Mouse (Mus musculus): ENCODE data around the gene Eci2.
A peak's percentile ranks its signal among the peaks of the same experiment; 100 is the strongest.
"Not testable (repeated sequence)": the region's sequence is repeated elsewhere in the genome, so short reads cannot be mapped to it uniquely, and the experiment has no call there.

Gene Eci2

GRCm38 (mm10) chr13:34993085-34993484 lies 33.8 kb downstream of the Eci2 start:
- no peak for DNase-seq (ENCODE audit: low read depth, low spot score)

GRCm38 (mm10) chr13:34991581-34992273 lies 35.2 kb downstream of the Eci2 start:
- no peak for DNase-seq (ENCODE audit: low read depth, low spot score)

GRCm38 (mm10) chr13:34983479-34983878 lies 43.4 kb downstream of the Eci2 start:
- not testable (repeated sequence) for DNase-seq (ENCODE audit: low read depth, low spot score)

- DNase-seq (ENCODE audit: low read depth, low spot score): not testable (repeated sequence)
These were observed 48.3 kb downstream of the Eci2 start for GRCm38 (mm10) chr13:34978635-34979034.

- no peak for DNase-seq (ENCODE audit: low read depth, low spot score)
These were observed 49.5 kb downstream of the Eci2 start for GRCm38 (mm10) chr13:34977410-34977809.

GRCm38 (mm10) chr13:34976116-34976515 lies 50.8 kb downstream of the Eci2 start:
- no peak for DNase-seq (ENCODE audit: low read depth, low spot score)

GRCm38 (mm10) chr13:34973770-34974169 lies 53.1 kb downstream of the Eci2 start:
- DNase-seq (ENCODE audit: low read depth, low spot score): no peak

- DNase-seq (ENCODE audit: low read depth, low spot score): no peak
These were observed 53.7 kb downstream of the Eci2 start for GRCm38 (mm10) chr13:34973149-34973548.

- not testable (repeated sequence) for DNase-seq (ENCODE audit: low read depth, low spot score)
These were observed 54.4 kb downstream of the Eci2 start for GRCm38 (mm10) chr13:34972456-34972855.

GRCm38 (mm10) chr13:34965647-34966046 lies 61.2 kb downstream of the Eci2 start:
- not testable (repeated sequence) for DNase-seq (ENCODE audit: low read depth, low spot score)

GRCm38 (mm10) chr13:34964866-34965265 lies 62.0 kb downstream of the Eci2 start:
- peak; percentile 22 for DNase-seq (ENCODE audit: low read depth, low spot score)

GRCm38 (mm10) chr13:34964419-34964818 lies 62.5 kb downstream of the Eci2 start:
- no peak for DNase-seq (ENCODE audit: low read depth, low spot score)

GRCm38 (mm10) chr13:34963511-34964397 lies 63.1 kb downstream of the Eci2 start, which contains the start of gene Eci3:
Gene Eci3 (minus strand): TSS chr13:34963810.
- DNase-seq (ENCODE audit: low read depth, low spot score): no peak

GRCm38 (mm10) chr13:34960996-34961770 lies 65.7 kb downstream of the Eci2 start:
- DNase-seq (ENCODE audit: low read depth, low spot score): no peak

- DNase-seq (ENCODE audit: low read depth, low spot score): not testable (repeated sequence)
These were observed 68.7 kb downstream of the Eci2 start for GRCm38 (mm10) chr13:34958158-34958557.

GRCm38 (mm10) chr13:34956901-34957300 lies 70.0 kb downstream of the Eci2 start:
- DNase-seq (ENCODE audit: low read depth, low spot score): no peak

- not testable (repeated sequence) for DNase-seq (ENCODE audit: low read depth, low spot score)
These were observed 75.5 kb downstream of the Eci2 start for GRCm38 (mm10) chr13:34951437-34951836.

- DNase-seq (ENCODE audit: low read depth, low spot score): no peak
These were observed 84.5 kb downstream of the Eci2 start for GRCm38 (mm10) chr13:34942370-34942769.

GRCm38 (mm10) chr13:34934931-34935644 lies 91.8 kb downstream of the Eci2 start:
- DNase-seq (ENCODE audit: low read depth, low spot score): no peak
